Mouse (Mus musculus): Measurements from ENCODE around the gene Gm11627.
A peak's percentile ranks its signal among the peaks of the same experiment; 100 is the strongest.
"Not testable (repeated sequence)": the region's sequence is repeated elsewhere in the genome, so short reads cannot be mapped to it uniquely, and the experiment has no call there.

The Gm11627 gene

DNA sequence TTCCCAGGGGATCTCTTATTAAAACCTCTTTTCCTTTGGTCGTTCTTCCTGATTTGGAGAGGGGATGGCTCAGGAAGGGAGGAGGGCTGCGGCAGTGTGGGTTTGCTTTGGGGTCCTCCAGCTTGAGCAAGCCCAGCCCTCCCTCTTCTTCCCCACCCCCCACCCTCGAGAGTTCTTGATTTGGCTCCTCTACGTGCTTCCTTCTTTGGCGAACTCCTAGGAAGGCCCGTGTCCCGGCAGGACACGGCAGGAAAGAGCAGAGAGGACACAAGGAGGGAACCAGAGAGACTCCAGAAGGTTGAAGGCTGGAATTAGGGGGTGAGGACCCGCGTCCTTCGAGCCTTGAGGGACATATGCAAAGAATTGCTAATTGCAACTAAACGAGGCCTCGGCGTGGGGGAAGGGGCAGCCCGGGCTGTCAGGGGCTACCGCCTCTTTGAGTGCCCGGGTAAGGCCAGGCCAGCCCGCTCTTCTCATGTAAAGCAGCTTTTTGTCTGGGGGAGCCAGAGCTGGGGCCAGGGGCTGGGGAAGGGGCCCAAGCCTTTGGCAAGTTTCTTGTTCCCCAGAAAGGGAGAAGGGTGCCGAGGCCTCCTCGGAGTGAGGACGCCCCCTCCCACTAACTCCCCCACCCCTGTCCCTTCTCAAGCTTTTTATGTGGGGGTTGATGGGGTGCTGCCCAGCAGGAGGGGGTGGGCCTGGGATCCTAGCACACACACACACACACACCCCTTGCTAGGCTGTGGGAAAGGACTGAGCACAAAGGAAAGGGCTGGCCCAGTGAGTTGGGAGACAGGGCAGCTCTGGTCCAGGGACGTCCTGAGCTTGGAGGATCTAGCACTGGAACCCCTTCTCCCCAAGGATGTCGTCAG is at the start of gene Gm11627:
TSS of gene Gm11627 (minus strand) at position 297 of the 869 bp plus-strand sequence.
- DNase-seq (ENCODE audit: low spot score in 2 of 2) = peak; percentile 20 to 40

- DNase-seq (ENCODE audit: low spot score in 2 of 2) = no peak
Observed at GRCm38 (mm10) chr11:102628529-102628928, 49.3 kb upstream of the Gm11627 start.

GRCm38 (mm10) chr11:102627171-102627931 is 48.1 kb upstream of the Gm11627 start:
- no peak for DNase-seq (ENCODE audit: low spot score in 2 of 2)

GRCm38 (mm10) chr11:102624888-102625407 is 45.7 kb upstream of the Gm11627 start:
- DNase-seq (ENCODE audit: low spot score in 2 of 2) = no peak

GRCm38 (mm10) chr11:102623876-102624789 is 44.9 kb upstream of the Gm11627 start:
- no peak for DNase-seq (ENCODE audit: low spot score in 2 of 2)

DNA sequence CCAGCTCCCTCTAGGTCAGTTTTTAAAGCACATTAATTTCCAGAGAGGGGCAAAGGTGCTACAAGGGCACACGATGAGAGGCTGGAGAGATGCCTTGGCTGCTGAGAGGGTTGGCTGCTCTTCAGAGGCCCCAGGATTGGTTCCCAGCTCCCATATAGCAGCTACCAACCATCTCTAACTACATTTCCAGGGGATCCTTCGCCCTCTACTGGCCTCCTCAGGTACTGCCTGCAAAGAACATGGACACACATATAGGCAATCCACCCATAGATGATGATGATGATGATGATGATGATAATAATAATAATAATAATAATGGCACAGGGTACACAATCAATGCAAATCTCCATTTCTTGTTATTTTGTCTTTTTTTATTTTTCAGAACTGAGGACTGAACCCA is 40.2 kb upstream of the Gm11627 start:
- no peak for DNase-seq (ENCODE audit: low spot score in 2 of 2)

DNA sequence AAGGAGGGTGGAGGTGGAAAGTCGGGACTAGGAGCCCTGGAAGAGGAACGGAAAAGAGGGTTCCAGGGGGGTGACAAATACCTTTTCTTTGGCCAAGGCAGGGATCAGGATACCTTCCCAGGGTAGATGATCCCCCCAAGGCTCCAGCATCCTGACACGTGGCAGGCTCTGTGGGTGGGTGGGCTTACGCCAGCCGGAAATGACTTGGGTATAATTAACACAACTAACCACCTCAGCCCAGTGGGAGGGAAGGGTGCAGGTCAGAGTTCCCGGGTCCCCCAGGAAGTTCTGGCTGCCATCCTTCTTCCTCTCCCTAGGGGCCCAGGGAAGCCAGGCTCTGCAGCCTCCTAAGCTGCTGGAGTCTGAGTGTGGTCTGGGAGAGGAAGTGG is 32.0 kb upstream of the Gm11627 start:
- DNase-seq (ENCODE audit: low spot score in 2 of 2) = no peak

GRCm38 (mm10) chr11:102610675-102611316 is 31.5 kb upstream of the Gm11627 start:
- DNase-seq (ENCODE audit: low spot score in 2 of 2) = no peak

- no peak for DNase-seq (ENCODE audit: low spot score in 2 of 2)
Observed at GRCm38 (mm10) chr11:102610260-102610659, 31.0 kb upstream of the Gm11627 start.

GRCm38 (mm10) chr11:102609483-102609882 is 30.2 kb upstream of the Gm11627 start:
- DNase-seq (ENCODE audit: low spot score in 2 of 2) = no peak

GRCm38 (mm10) chr11:102608691-102609090 is 29.4 kb upstream of the Gm11627 start:
- no peak for DNase-seq (ENCODE audit: low spot score in 2 of 2)

DNA sequence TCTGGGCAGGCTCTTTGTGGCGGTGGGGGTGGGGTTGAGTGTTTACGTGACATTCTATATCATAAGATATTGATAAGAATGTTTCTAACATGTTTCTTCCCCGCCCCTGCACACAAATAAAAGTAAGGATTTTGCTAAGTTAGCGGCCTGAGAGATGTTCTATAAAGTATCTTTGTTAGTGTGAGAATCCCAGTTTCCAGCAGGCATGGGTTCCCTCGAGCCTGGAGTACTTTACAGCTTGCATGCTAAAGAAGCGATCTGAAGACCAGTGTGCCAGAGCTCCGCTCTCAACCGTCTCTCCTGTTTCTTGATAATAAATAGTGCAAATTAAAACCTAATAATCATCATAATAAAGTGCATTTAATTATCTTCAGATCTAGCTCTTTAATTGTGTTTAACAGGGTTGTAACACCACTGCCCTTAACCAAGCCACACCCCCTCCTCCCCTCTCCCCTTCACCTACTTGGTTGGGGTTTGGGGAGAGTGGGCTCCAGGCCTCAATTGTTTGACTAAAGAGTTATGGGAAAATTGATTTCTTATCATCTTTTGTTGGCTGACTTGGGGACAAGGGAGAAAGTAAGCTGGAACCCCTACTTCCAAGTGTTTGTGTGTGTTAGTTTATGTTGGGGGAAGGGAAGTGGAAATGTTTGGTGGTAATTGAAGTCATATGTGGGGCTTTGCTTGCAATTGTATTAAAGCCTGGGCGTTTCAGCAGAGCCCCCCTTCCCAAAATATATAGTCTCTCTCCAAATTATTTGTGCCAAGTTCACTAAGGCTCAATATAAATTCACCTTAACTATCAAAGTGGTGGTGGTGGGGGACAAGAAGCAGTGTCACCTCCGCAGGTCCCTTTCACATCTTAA is 28.7 kb upstream of the Gm11627 start:
- no peak for DNase-seq (ENCODE audit: low spot score in 2 of 2)

- not testable (repeated sequence) for DNase-seq (ENCODE audit: low spot score in 2 of 2)
Observed at GRCm38 (mm10) chr11:102607201-102607600, 27.9 kb upstream of the Gm11627 start.

DNA sequence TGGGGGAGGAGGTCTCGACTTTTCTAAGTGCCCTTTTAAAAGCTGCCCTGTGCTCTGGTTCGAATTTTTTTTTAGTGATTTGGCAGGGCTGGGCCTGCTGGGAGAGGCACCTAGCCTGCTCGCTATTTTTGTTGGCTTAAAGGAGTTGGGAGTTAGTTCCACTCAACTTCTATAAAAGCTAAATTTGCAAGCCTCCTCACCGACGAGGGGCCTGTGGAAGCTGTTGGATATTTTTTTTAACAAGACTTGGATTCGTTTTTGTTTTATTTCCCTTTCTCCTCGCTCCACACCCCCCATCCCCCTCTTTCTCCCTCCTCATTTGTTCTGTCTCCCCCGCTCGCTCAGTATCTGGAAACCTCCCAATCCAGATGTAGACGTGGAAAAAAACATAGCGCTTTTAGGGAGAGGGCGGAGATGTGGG is 27.5 kb upstream of the Gm11627 start:
- DNase-seq (ENCODE audit: low spot score in 2 of 2) = no peak

DNA sequence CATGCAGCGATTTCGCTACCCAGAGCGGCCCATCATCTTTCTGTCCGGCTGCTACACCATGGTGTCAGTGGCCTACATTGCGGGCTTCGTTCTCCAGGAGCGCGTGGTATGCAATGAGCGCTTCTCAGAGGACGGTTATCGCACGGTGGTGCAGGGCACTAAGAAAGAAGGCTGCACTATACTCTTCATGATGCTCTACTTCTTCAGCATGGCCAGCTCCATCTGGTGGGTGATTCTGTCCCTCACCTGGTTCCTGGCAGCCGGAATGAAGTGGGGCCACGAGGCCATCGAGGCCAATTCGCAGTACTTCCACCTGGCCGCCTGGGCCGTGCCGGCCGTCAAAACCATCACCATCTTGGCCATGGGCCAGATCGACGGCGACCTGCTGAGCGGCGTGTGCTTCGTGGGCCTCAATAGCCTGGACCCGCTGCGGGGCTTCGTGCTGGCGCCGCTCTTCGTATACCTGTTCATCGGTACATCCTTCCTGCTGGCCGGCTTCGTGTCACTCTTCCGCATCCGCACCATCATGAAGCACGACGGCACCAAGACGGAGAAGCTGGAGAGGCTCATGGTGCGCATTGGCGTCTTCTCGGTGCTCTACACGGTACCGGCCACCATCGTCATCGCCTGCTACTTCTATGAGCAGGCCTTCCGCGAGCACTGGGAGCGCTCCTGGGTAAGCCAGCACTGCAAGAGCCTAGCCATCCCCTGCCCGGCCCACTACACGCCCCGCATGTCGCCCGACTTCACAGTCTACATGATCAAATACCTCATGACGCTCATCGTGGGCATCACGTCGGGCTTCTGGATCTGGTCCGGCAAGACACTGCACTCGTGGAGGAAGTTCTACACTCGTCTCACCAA is 26.5 kb upstream of the Gm11627 start:
- no peak for DNase-seq (ENCODE audit: low spot score in 2 of 2)

DNA sequence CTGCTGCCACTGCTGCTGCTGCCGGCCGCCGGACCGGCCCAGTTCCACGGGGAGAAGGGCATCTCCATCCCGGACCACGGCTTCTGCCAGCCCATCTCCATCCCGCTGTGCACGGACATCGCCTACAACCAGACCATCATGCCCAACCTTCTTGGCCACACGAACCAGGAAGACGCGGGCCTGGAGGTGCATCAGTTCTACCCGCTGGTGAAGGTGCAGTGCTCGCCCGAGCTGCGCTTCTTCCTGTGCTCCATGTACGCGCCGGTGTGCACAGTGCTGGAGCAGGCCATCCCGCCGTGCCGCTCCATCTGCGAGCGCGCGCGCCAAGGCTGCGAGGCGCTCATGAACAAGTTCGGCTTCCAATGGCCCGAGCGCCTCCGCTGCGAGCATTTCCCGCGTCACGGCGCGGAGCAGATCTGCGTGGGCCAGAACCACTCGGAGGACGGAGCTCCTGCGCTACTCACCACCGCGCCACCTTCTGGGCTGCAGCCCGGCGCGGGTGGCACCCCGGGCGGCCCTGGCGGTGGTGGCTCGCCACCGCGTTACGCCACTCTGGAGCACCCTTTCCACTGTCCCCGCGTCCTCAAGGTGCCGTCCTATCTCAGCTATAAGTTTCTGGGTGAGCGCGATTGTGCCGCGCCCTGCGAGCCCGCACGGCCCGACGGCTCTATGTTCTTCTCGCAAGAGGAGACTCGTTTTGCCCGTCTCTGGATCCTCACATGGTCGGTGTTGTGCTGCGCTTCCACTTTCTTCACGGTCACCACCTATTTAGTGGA is 25.7 kb upstream of the Gm11627 start:
- DNase-seq (ENCODE audit: low spot score in 2 of 2) = peak in 1 of 2 experiments; percentile 25

DNA sequence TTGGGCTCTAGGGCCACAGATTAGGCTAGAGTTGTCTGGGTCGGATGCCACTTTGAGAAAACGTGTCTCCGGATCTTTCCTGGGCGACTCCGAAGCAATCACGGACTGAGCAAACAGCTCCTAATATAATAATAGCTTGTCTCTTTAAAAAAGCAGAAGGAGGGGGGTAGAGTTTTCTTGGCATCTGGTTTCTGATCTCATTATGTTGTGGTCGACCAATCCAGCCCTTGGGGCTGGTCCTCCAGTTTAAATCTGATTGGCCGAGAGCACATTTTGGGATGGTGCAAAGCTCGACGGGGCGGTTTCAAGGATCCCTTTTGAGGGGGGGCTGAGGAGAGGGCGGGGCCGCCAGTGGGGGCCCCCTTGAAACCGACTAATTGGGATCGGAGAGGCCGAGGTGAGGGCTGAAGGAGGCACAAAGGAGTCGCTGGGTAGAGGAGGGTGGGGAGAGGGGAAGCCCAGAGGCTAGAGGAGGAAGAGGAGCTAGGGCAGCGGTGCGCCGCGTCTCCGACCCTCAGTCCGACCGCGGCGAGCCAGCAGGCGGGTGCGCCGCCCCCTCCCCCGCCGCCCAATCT is 24.8 kb upstream of the Gm11627 start, which contains the start of gene Fzd2:
TSS of gene Fzd2 (plus strand) at position 387 of the 575 bp plus-strand sequence.
- peak; percentile 57 to 69 for DNase-seq (ENCODE audit: low spot score in 2 of 2)

DNA sequence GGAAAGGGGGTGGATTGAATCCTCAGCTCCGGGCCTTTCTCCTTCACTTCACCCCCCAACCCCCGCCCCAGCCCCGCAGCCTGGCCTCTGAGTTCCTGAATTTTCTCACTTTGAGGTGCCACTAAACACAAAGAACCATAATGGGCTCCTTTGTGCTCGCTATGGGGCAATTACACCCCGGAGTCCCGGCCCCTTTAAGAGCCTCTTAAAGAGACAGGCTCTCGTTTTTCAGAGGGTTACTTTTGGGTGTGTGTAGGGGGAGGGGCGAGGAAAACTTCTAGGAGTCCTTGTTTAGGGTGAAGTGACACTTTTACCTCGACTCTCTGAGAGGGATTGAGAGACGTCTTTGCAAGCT is 24.2 kb upstream of the Gm11627 start:
- DNase-seq (ENCODE audit: low spot score in 2 of 2) = no peak

All from frontal cortex, postnatal 14 days (tissue).